Mouse (Mus musculus) liver, adult 2 months (tissue): Measurements from ENCODE around the gene Wdr44. TPM values are rescaled to one million over a fixed set of nuclear protein-coding genes. Genes with fewer than 3 reads are reported as not detected.

Experiments used
- DNase-seq: peaks from one replicate; pipeline ENCODE4 v3.0.0-alpha.2; 2011; ENCODE audit warnings: low read depth, low spot score; ENCODE audit errors: extremely low read depth
- H3K27ac ChIP-seq: fragments of 200-500 bp; replicated peaks from 2 replicates; pipeline ENCODE4 v1.5.1; 2012; ENCODE audit warnings: low read depth, mild to moderate bottlenecking, control low read depth, inconsistent platforms, low read length; ENCODE audit not compliant: insufficient read depth
- H3K27me3 ChIP-seq: fragments of 200-500 bp; 2 replicates; pipeline ENCODE4 v1.6.1; 2012; ENCODE audit warnings: mild to moderate bottlenecking, moderate library complexity, low read length, inconsistent platforms; ENCODE audit not compliant: control insufficient read depth, insufficient read depth
- H3K36me3 ChIP-seq: fragments of 200-500 bp; 2 replicates; pipeline ENCODE4 v1.6.1; 2012; ENCODE audit warnings: low read length, inconsistent platforms; ENCODE audit not compliant: control insufficient read depth, insufficient read depth
- H3K4me1 ChIP-seq: fragments of 200-500 bp; 2 replicates; pipeline ENCODE4 v1.6.1; 2011; ENCODE audit warnings: low read length; ENCODE audit not compliant: control insufficient read depth, insufficient read depth
- H3K4me3 ChIP-seq: fragments of 200-500 bp; 2 replicates; pipeline ENCODE4 v1.5.1; 2011; ENCODE audit warnings: low read depth, mild to moderate bottlenecking, control low read depth, low read length, moderate library complexity; ENCODE audit not compliant: insufficient read depth
- H3K79me2 ChIP-seq: fragments of 200-500 bp; 2 replicates; pipeline ENCODE4 v1.6.1; 2012; ENCODE audit warnings: inconsistent platforms, mild to moderate bottlenecking, low read length, moderate library complexity; ENCODE audit not compliant: control insufficient read depth, insufficient read depth
- H3K9ac ChIP-seq: fragments of 200-500 bp; 2 replicates; pipeline ENCODE4 v1.6.1; 2012; ENCODE audit warnings: low read depth, mild to moderate bottlenecking, control low read depth, inconsistent platforms, low read length
- CTCF ChIP-seq: fragments of 200-500 bp; IDR thresholded peaks from 2 replicates; pipeline ENCODE4 v1.5.1; 2011; ENCODE audit warnings: low read depth, low read length, control low read depth
- POLR2A ChIP-seq: fragments of 200-500 bp; IDR thresholded peaks from 2 replicates; pipeline ENCODE4 v1.6.1; 2011; ENCODE audit warnings: low read length, control low read depth; ENCODE audit not compliant: insufficient read depth; ENCODE audit errors: extremely low read depth
- WGBS: fragments of 180-500 bp; shearing (Covaris S2); methylation state at CpG from one replicate; pipeline ENCODE4 v1.1.7; 2018; 5-methylcytosine and 5-hydroxymethylcytosine counted together
- polyA plus RNA-seq: library from polyadenylated mRNA; depleted of rRNA; stranded (reverse); fragments of >200 nt; gene quantifications from 2 replicates; pipeline ENCODE4 v1.2.3, GENCODE M21; 2012
- total RNA-seq: library from RNA; depleted of rRNA; stranded (reverse); fragments of >200 nt; gene quantifications from 2 replicates; pipeline ENCODE4 v1.2.3, GENCODE M21; 2014

Wdr44 gene
- total and polyA plus RNA-seq, 2 experiments: 0.56 to 2.9 TPM

- Histone ChIP-seq H3K4me3 (no peak overlapping the region), H3K4me1 (no peaks in the 10 kb centered on the region; the same call in 1 of the 2 replicates), H3K27me3 (no peaks in the 10 kb centered on the region), H3K36me3 (no peaks in the 10 kb centered on the region), H3K27ac (no peak overlapping the region), H3K79me2 (peaks cover 2% of the 10 kb centered on the region; the same call in 1 of the 2 replicates), H3K9ac (no peak overlapping the region)
- no peak for DNase-seq
- no peak for TF ChIP-seq POLR2A
- no peak for TF ChIP-seq CTCF
- WGBS: 57% methylated on average over 2 of the region's 2 CpGs
Measured at GRCm38 (mm10) chrX:23697346-23697745, 4.5 kb downstream of the Wdr44 start.

- Histone ChIP-seq H3K79me2 (peaks cover 2% of the 10 kb centered on the region; the same call in 1 of the 2 replicates), H3K9ac (no peak overlapping the region), H3K27me3 (no peaks in the 10 kb centered on the region), H3K36me3 (no peaks in the 10 kb centered on the region), H3K4me1 (no peaks in the 10 kb centered on the region; the same call in 1 of the 2 replicates), H3K27ac (no peak overlapping the region), H3K4me3 (no peak overlapping the region)
- WGBS: 100% methylated on average over 1 of the region's 1 CpGs
- no peak for DNase-seq
- no peak for TF ChIP-seq CTCF
- TF ChIP-seq POLR2A: no peak
Measured at GRCm38 (mm10) chrX:23699023-23699422, 6.2 kb downstream of the Wdr44 start.

GRCm38 (mm10) chrX:23717247-23717646 is 24.4 kb downstream of the Wdr44 start:
- H3K9ac ChIP-seq: no peak overlapping the region
- H3K79me2 ChIP-seq: no peaks in the 10 kb centered on the region
- no peak for DNase-seq
- no peak overlapping the region for H3K27ac ChIP-seq
- H3K4me3 ChIP-seq: no peak overlapping the region
- no peaks in the 10 kb centered on the region for H3K4me1 ChIP-seq
- WGBS: 33% methylated on average over 1 of the region's 1 CpGs
- no peaks in the 10 kb centered on the region for H3K27me3 ChIP-seq
- TF ChIP-seq POLR2A: no peak
- no peak for TF ChIP-seq CTCF
- H3K36me3 ChIP-seq: no peaks in the 10 kb centered on the region

GRCm38 (mm10) chrX:23727463-23727862 is 34.6 kb downstream of the Wdr44 start:
- Histone ChIP-seq H3K4me3 (no peak overlapping the region), H3K27ac (no peak overlapping the region), H3K4me1 (no peaks in the 10 kb centered on the region), H3K36me3 (no peaks in the 10 kb centered on the region), H3K79me2 (no peaks in the 10 kb centered on the region), H3K27me3 (no peaks in the 10 kb centered on the region), H3K9ac (no peak overlapping the region)
- TF ChIP-seq POLR2A (no peak), CTCF (no peak)
- 74% methylated on average over 1 of the region's 1 CpGs for WGBS
- no peak for DNase-seq

- H3K4me1 ChIP-seq: no peaks in the 10 kb centered on the region
Measured at GRCm38 (mm10) chrX:23754671-23755070, 61.8 kb downstream of the Wdr44 start.

GRCm38 (mm10) chrX:23767849-23768248 is 75.0 kb downstream of the Wdr44 start:
- H3K9ac ChIP-seq: no peak overlapping the region
- no peak for DNase-seq
- no peak overlapping the region for H3K27ac ChIP-seq
- WGBS: 80% methylated on average over 1 of the region's 1 CpGs
- no peak for TF ChIP-seq CTCF
- no peak for TF ChIP-seq POLR2A
- H3K4me1 ChIP-seq: no peaks in the 10 kb centered on the region
- H3K4me3 ChIP-seq: no peak overlapping the region
- H3K79me2 ChIP-seq: no peaks in the 10 kb centered on the region
- H3K27me3 ChIP-seq: no peaks in the 10 kb centered on the region
- peaks cover 3% of the 10 kb centered on the region; the same call in 1 of the 2 replicates for H3K36me3 ChIP-seq

More at GRCm38 (mm10) chrX:23754671-23755070, 61.8 kb downstream of the Wdr44 start:
- WGBS: 75% methylated on average over 1 of the region's 1 CpGs
- TF ChIP-seq CTCF (no peak), POLR2A (no peak)
- Histone ChIP-seq H3K9ac (no peak overlapping the region), H3K79me2 (no peaks in the 10 kb centered on the region), H3K36me3 (no peaks in the 10 kb centered on the region; the same call in 1 of the 2 replicates), H3K27me3 (no peaks in the 10 kb centered on the region), H3K27ac (no peak overlapping the region), H3K4me3 (no peak overlapping the region)
- no peak for DNase-seq
